Mouse (Mus musculus) adrenal gland, postnatal 36 days (tissue): Measurements from ENCODE around the gene 2610301B20Rik. TPM values are rescaled to one million over a fixed set of nuclear protein-coding genes. Genes with fewer than 3 reads are reported as not detected.
"Not testable (repeated sequence)": the region's sequence is repeated elsewhere in the genome, so short reads cannot be mapped to it uniquely, and the experiment has no call there.

Experiments
- DNase-seq, 2 experiments: peaks; one replicate each; pipeline ENCODE4 v3.0.0; 2021; ENCODE audit warnings: mixed read lengths in 1 of 2
- total RNA-seq, 2 experiments: library from RNA; stranded (reverse); gene quantifications; 2 replicates each; pipeline ENCODE4 v1.2.3; 2021

2610301B20Rik gene
- total RNA-seq, 2 experiments from 2014 or later = 21.9 to 23.5 TPM

GRCm38 (mm10) chr4:10905234-10905801, 31.0 kb downstream of the 2610301B20Rik start:
- peak in 1 of 2 experiments; percentile 23 for DNase-seq

GRCm38 (mm10) chr4:10911417-10911816, 37.1 kb downstream of the 2610301B20Rik start:
- not testable (repeated sequence) for DNase-seq

- DNase-seq = no peak
Measured at GRCm38 (mm10) chr4:10911909-10912478, 37.7 kb downstream of the 2610301B20Rik start.

DNA sequence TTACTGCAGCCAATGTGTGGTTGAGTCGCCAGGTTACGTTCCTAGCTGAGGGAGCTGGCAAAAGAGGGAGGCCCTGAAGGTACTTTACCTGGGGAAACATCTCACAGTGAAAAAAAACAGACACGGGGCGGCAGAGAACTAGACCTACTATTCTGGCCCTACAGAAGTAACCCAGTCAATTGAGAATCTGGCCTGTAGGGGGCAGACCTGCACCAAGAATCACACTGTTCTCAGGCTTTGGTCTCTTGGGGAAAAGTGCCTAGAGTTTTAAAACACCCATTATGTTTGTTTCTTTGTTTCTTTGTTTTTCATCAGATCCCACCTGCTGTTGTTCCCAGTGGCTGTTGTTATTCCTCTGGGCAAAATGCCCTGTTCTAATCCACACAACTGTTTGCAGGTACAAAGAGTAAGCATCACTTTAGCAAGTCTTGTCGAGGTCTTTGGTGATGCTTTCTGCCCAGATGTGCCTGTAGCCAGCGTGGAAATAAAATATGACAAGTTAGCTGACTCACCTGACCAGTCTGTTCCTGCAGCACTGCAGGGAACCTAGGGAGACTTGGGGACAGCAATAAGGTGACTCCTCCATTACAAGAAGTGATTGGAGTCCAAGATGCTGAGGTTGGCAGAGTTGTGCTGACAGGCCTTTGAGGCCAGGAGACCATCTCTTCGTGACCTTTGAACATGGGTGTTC, 38.5 kb downstream of the 2610301B20Rik start:
- peak; percentile 85 to 90 for DNase-seq

DNA sequence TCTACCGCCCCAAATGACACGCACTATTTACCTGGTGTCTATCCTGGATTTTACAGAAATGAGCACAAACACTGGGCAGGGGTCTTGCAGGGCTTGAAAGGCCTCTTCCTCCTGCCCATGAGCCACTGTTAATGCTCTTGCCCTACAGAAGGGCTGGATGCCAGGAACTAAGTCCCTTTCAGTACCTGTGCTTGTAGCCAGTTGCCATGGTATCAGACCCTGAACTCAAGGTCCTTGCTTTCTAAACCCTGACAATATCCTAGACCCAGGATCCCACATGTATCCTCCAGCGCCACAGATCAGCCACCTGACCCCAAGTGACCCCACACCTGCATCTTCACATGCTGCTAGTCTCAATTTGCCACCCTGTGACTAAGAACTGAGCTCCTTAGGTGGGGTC, 39.1 kb downstream of the 2610301B20Rik start:
- no peak for DNase-seq

- no peak for DNase-seq
Measured at GRCm38 (mm10) chr4:10914766-10915165, 40.5 kb downstream of the 2610301B20Rik start.

- no peak for DNase-seq
Measured at GRCm38 (mm10) chr4:10915271-10915670, 41.0 kb downstream of the 2610301B20Rik start.

DNA sequence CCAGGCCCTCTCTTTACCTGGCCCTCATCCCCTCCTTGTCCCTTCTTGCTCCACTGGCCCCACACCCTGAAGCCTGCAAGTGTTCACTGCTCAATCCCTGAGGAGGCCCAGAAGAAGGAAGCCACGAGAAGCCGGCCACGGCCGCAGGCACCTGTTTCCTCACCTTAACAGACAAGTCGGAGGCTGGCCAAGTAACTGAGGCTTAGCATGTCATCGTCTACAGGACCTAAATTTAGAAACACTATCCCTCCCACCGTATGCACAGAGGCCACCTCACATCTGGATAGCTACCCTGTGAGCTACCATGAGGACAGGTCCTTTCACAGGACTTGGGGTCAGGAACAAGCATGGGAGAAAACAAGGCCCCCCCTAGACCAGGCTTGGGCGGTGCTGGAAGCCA, 44.1 kb downstream of the 2610301B20Rik start:
- no peak for DNase-seq

- no peak for DNase-seq
Measured at GRCm38 (mm10) chr4:10919097-10919496, 44.8 kb downstream of the 2610301B20Rik start.

GRCm38 (mm10) chr4:10919530-10919929, 45.2 kb downstream of the 2610301B20Rik start:
- DNase-seq = no peak

GRCm38 (mm10) chr4:10919987-10920386, 45.7 kb downstream of the 2610301B20Rik start:
- DNase-seq = no peak

DNA sequence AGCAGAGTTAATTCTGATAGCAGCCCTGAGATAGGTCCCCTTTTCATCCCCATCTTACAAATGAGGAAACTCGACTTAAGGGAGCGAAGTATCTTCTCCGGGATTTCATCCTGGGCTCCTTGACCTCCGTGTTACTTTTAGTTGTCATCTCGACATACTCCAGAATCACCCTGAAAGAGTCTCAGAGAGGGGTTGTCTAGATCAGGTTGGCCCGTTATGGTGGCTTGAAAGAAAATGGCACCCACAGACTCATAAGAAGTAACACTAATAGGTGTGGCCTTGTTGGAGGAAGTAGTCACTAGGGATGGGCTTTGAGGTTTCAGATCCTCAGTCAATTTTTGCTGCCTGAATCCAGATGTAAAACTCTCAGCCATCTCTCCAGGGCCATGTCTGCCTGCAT, 46.3 kb downstream of the 2610301B20Rik start:
- DNase-seq = no peak

DNA sequence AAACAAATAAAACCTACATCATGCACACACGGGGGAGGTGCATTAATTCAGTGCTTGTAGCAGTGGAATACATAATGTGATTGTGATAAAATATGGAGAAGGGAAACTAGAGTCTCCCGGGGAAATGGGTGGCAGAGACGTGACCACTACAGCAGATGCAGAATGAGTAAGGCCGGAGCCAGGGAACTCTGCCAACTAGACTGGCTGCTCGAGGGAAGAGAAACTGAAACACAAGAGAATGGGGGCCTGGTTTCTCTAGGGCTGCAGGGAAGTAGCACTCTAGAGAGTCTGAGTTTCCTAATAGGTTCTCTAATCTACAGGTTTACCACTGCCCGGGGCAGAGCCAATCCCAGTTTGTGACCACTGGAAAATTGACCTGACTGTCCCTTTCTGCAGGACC, 48.9 kb downstream of the 2610301B20Rik start:
- peak; percentile 75 to 86 for DNase-seq

- DNase-seq = no peak
Measured at GRCm38 (mm10) chr4:10924140-10924539, 49.8 kb downstream of the 2610301B20Rik start.

DNA sequence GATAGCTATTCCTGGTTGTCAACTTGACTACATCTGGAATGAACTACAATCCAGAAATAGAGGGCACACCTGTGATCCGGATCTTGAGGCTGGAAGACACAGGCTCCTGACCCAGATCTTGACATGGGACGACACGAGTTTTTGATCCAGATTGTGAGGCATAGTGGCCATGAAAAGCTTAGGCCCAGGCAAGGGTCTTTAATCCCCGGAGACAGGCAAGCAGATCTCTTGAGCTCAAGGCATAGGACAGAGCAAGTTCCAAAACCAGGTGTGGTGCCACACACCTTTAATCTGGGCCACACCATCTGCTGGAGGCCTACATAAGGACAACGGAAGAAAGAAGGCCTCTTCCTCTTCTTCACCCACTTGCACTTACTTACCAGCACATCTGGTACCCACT, 50.2 kb downstream of the 2610301B20Rik start:
- no peak for DNase-seq

- DNase-seq = no peak
Measured at GRCm38 (mm10) chr4:10926416-10926815, 52.1 kb downstream of the 2610301B20Rik start.

DNA sequence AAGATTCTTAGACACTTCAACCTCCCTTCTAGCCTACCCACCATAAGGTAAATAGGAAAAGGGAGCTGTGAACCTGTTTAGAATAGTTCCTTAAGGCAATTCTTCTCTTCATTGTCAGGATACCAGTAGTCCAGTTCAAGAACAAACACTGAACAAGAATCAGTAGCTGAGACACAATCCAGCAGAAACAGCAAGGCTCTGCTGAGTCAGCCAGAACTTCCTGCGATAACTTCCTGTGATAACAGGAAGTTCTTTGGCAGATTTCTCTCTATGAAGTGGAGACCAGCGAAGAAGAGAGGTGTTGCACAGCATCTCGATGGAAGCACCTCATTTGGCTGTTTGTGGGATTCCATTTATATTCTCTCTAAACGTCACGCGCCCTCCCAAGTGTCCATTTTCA, 53.9 kb downstream of the 2610301B20Rik start:
- no peak for DNase-seq

DNA sequence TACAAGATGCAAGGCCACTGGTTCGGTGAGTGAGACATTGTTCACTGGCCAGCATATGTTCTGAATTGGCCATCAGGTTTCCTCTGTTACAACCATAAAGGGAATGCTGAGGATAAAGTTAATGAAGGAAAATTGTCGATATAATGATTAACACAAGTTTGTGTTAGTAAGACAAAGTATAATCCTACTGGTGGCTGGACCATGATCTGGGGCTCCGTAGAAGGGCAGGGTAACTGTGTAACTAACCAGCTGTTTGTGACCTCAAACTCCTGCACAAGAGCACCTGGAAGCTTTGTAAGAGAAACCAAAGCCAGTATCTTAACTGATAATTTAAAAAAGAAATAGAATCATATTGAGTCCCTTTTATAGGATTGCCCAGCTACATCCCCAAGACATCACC, 55.4 kb downstream of the 2610301B20Rik start:
- no peak for DNase-seq

- DNase-seq = no peak
Measured at GRCm38 (mm10) chr4:10931040-10931439, 56.7 kb downstream of the 2610301B20Rik start.

DNA sequence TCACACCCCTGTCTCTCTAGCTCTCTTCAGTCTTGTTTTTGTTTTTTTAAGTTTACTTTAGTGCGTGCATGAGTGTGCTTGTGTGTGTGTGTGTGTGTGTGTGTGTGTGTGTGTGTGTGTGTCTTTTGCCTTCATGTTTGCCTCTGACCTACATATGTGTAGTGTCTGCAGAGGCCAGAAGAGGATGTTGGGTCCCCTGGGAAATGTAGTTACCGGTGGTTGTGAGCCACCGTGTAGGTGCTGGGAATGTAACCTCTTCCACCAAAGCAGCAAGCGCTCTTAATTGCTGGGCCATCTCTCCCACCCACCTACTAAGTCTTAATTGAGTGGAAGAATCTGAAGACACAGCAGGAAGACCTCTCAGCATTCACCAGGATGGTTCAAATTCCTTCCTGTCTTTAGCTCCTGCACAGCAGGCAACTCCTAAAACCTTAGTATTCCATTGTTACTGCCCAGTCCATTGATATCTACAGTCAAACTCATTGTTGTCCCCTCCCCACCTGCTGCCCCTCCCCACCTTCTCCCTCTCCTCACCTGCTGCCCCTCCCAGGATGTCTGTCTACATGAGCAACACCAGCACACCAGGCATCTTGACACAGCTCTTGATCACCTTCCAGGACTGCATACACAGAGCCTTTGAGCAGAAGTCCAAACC, 57.9 kb downstream of the 2610301B20Rik start:
- DNase-seq = no peak

GRCm38 (mm10) chr4:10932782-10933181, 58.5 kb downstream of the 2610301B20Rik start:
- no peak for DNase-seq

GRCm38 (mm10) chr4:10936766-10937165, 62.5 kb downstream of the 2610301B20Rik start:
- DNase-seq = no peak
